Mouse (Mus musculus) midbrain, embryonic 13.5 days (tissue): Measurements from ENCODE around the gene Tk2. TPM values are rescaled to one million over a fixed set of nuclear protein-coding genes. Genes with fewer than 3 reads are reported as not detected.
"Not testable (repeated sequence)": the region's sequence is repeated elsewhere in the genome, so short reads cannot be mapped to it uniquely, and the experiment has no call there.

ENCODE experiments used
- ATAC-seq: fragments of 200-750 bp; cut with Nextera tagmentation; 2 replicates; pipeline ENCODE4 v1.8.0; 2017; ENCODE audit warnings: mild to moderate bottlenecking, moderate TSS enrichment, moderate library complexity
- H3K27ac ChIP-seq: fragments of 300-500 bp; sonication (generic); 2 replicates; pipeline ENCODE4 v1.5.1; 2015; ENCODE audit warnings: inconsistent platforms, mild to moderate bottlenecking, moderate library complexity
- H3K27me3 ChIP-seq: fragments of 300-500 bp; sonication (generic); 2 replicates; pipeline ENCODE4 v1.6.1; 2015; ENCODE audit warnings: mild to moderate bottlenecking, inconsistent platforms
- H3K36me3 ChIP-seq: fragments of 300-500 bp; sonication (generic); 2 replicates; pipeline ENCODE4 v1.6.1; 2015; ENCODE audit warnings: mild to moderate bottlenecking, inconsistent platforms
- H3K4me1 ChIP-seq: fragments of 300-500 bp; sonication (generic); replicated peaks from 2 replicates; pipeline ENCODE4 v1.6.1; 2015; ENCODE audit warnings: inconsistent platforms
- H3K4me2 ChIP-seq: fragments of 300-500 bp; sonication (generic); replicated peaks from 2 replicates; pipeline ENCODE4 v1.6.1; 2015; ENCODE audit warnings: moderate library complexity, mild to moderate bottlenecking, inconsistent platforms
- H3K4me3 ChIP-seq: fragments of 300-500 bp; sonication (generic); replicated peaks from 2 replicates; pipeline ENCODE4 v1.5.1; 2015; ENCODE audit warnings: mild to moderate bottlenecking, inconsistent platforms
- H3K9ac ChIP-seq: fragments of 300-500 bp; sonication (generic); replicated peaks from 2 replicates; pipeline ENCODE4 v1.6.1; 2015; ENCODE audit warnings: mild to moderate bottlenecking, inconsistent platforms
- H3K9me3 ChIP-seq: fragments of 300-500 bp; sonication (generic); 2 replicates; pipeline ENCODE4 v1.6.1; 2016; ENCODE audit warnings: mild to moderate bottlenecking, inconsistent platforms
- whole genome bisulfite sequencing: fragments of 180-500 bp; shearing (Covaris S2); methylation state at CpG from one replicate; pipeline ENCODE4 v1.1.7; 2015; 5-methylcytosine and 5-hydroxymethylcytosine counted together
- polyA plus RNA-seq: library from polyadenylated mRNA; unstranded; fragments of >200 nt; fragmentation: Nextera tagmentation; extraction: Ambion mirVana; gene quantifications from 2 replicates; pipeline ENCODE4 v1.2.1, GENCODE M21; 2015

The Tk2 gene
- polyA plus RNA-seq: 43.1 and 46.3 TPM in 2 replicates

- peak; percentile 94 for ATAC-seq
- Histone ChIP-seq H3K4me1 (peaks cover 26% of the 10 kb centered on the region), H3K9me3 (no peaks in the 10 kb centered on the region), H3K27ac (peak within 1 kb of the TSS; percentile 44), H3K4me2 (peak within 1 kb of the TSS; percentile 90), H3K36me3 (peaks cover 28% of the 10 kb centered on the region), H3K9ac (peak within 1 kb of the TSS; percentile 94), H3K4me3 (peak within 1 kb of the TSS; percentile 94), H3K27me3 (no peaks in the 10 kb centered on the region)
- 0% methylated on average over 27 of the region's 28 CpGs for WGBS
These were observed at the start of gene Tk2 for GRCm38 (mm10) chr8:104248276-104248675. Gene Tk2 (minus strand): TSS chr8:104248558.

DNA sequence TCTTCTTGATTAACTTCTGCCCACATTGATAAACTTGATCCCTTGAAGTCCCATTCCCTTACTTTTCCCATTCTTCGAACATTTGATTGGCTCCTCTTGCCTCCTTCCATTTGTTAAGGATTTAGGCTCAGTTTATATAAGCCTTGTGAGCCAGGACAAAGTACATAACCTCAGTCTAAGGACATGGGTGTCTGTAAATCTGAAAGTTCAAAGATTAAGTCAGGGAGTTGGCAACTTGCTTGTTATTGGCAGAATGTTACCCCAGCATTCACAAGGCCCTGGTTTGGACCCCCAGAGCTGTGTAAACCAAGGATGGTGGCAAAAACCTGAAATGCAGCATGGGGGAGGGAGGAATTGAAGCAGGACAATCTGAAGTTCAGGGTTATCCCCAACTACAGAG lies 46.0 kb upstream of the Tk2 start:
- Histone ChIP-seq H3K4me3 (no peak overlapping the region), H3K9me3 (no peaks in the 10 kb centered on the region), H3K27ac (no peak overlapping the region), H3K36me3 (no peaks in the 10 kb centered on the region), H3K9ac (no peak overlapping the region), H3K4me2 (no peak overlapping the region), H3K27me3 (no peaks in the 10 kb centered on the region), H3K4me1 (no peaks in the 10 kb centered on the region)
- no peak for ATAC-seq
- 83% methylated on average over 1 of the region's 1 CpGs for WGBS

DNA sequence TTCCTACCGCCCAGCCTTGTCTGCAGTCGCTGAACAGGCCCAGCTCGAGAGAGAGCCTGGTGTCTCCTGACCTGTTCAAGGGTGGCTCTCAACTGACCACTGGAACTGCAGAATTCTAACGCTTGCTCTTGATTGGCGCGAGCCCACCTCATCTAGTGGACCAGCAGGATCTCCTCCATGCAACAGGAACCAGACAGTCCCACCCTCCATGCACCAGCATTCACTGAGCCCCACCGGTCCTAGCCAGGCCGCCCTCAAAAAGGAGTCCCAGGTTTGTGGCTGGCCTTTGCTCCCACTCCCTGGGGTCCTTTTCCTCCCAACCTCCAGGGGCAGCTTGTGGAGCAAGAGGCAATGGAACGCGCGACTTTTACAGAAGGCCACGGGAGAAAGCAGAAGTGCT lies 44.7 kb upstream of the Tk2 start, which contains the start of gene Cmtm2a:
Gene Cmtm2a (minus strand): TSS at position 101 of the 400 bp plus-strand sequence.
- not testable (repeated sequence) for H3K36me3 ChIP-seq, H3K9ac ChIP-seq, H3K4me1 ChIP-seq, H3K4me2 ChIP-seq, H3K4me3 ChIP-seq, ATAC-seq, H3K9me3 ChIP-seq, H3K27me3 ChIP-seq, H3K27ac ChIP-seq
- WGBS: 90% methylated on average over 12 of the region's 12 CpGs

DNA sequence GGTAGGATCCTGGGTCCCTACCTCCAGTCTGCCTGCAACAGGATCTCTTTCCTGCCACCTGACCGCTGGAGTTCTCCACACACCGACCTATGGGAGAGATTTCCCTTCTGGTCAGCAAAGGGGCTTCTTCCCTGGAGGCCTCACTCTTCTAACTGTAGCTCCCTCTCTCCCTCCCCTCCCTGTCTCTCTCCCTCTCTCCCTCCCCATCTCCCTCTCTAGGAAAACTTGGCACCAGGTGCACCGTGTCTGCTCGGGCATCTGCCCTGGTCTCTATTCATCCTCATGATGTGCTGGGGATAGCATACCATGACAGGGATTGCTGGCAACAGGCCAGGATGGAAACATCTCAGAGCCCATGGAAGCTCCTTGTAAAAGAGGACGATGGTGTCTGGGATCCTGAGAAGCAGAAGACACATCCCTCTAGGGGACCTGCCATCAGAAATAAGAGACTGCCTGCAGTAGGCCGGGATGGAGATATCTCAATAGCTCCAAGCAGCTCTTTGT lies 20.6 kb upstream of the Tk2 start:
- no peak for ATAC-seq
- H3K9me3 ChIP-seq: no peaks in the 10 kb centered on the region
- H3K27me3 ChIP-seq: no peaks in the 10 kb centered on the region
- H3K4me1 ChIP-seq: no peaks in the 10 kb centered on the region
- WGBS: 90% methylated on average over 6 of the region's 6 CpGs
- no peak overlapping the region for H3K27ac ChIP-seq
- no peak overlapping the region for H3K4me2 ChIP-seq
- H3K36me3 ChIP-seq: peaks cover 9% of the 10 kb centered on the region
- H3K4me3 ChIP-seq: no peak overlapping the region
- no peak overlapping the region for H3K9ac ChIP-seq

DNA sequence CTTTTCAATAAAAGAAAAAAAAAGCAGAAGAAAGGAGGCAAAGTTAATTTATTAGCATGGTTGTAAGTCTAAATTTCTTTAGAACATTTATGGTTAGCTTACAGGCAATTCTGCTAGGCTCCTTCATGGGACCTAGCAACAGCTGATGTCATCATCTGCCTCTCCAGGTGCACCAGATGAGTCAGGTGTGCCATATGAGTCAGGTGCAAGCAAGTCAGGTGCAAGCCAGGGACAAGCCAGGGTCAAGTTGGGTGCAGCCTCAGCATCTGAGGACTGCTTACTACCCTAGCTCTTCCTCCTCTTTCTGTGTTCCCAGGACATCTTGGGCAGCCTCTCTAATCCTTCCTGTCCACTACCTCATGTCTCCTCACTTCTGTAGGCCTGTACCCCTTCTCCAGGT lies 20.0 kb upstream of the Tk2 start:
- peaks cover 15% of the 10 kb centered on the region for H3K36me3 ChIP-seq
- no peaks in the 10 kb centered on the region for H3K4me1 ChIP-seq
- H3K4me3 ChIP-seq: no peak overlapping the region
- H3K4me2 ChIP-seq: no peak overlapping the region
- no peaks in the 10 kb centered on the region for H3K9me3 ChIP-seq
- no peaks in the 10 kb centered on the region for H3K27me3 ChIP-seq
- no peak overlapping the region for H3K9ac ChIP-seq
- no peak for ATAC-seq
- no peak overlapping the region for H3K27ac ChIP-seq

DNA sequence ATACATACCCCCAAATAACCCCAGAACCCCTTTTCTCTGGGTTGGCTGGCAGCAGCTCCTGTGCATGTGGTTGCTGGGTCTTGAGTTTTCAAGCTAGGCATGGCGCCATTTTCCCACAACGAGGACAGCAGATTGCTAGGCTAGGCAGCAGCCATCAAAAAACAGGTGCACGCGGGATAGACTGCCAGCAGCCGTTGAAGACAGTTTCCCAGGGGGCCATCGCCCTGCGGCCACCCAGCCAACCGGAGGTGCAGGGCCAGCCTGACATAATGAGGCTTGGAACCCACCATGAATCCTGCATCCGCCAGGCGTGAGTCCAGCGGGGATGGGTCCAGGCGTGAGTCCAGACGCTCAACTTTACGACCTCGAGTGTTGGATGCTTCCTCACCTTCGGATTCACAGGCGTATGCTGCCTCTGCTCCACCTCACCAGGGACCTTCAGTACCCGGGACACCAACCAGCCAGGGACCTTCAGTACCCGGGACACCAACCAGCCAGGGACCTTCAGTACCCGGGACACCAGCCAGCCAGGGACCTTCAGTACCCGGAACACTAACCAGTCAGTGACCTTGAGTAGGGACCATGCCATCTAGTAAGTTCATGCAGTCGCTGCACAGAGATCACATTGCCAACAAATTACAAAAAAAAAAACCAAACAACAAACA lies 16.0 kb upstream of the Tk2 start:
- not testable (repeated sequence) for H3K27me3 ChIP-seq, H3K4me3 ChIP-seq, H3K4me1 ChIP-seq, H3K27ac ChIP-seq, H3K4me2 ChIP-seq, H3K9ac ChIP-seq, ATAC-seq, H3K9me3 ChIP-seq
- H3K36me3 ChIP-seq: peaks cover 33% of the 10 kb centered on the region
- 97% methylated on average over 22 of the region's 22 CpGs for WGBS

DNA sequence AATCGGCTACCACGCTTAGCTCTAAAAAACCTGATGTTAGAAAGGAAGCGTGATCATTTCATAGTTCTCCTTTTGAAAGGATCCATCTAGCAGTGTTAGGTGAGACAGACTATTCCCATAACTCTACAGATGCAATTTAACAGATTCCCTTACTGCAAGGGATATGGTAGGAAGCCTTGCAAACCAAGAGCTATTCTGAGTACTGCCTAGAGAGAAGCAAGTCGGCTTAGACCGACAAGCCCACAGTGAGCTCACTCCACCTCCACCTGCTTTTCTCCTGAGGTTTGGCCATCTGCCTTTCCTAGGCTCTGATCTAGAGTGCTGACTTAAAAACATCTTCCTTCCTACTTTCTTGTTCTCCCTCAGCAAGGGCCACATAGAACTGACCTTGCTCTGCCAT lies 13.4 kb upstream of the Tk2 start:
- not testable (repeated sequence) for H3K4me3 ChIP-seq, H3K27ac ChIP-seq, H3K4me2 ChIP-seq, H3K4me1 ChIP-seq, ATAC-seq, H3K9me3 ChIP-seq, H3K27me3 ChIP-seq, H3K9ac ChIP-seq
- peaks cover 53% of the 10 kb centered on the region for H3K36me3 ChIP-seq
- 94% methylated on average over 5 of the region's 5 CpGs for WGBS

DNA sequence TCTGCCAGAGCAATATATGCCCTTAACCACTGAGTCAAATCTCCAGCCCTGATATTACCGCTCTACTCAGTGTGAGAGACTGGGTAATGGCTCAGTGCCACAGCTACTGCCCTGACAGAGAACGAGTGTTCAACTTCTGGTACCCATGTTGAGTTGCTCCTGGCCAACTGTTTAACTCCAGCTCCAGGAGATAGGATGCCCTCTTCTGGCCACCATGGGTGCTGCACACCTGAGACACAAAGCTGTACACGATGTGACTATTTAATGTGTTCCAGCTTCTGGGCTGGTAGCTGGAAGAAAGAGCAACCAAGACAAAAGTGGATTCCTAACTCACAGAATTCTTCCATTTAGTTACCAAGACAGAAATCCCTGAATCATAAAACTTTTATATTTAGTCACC lies 4.7 kb upstream of the Tk2 start:
- H3K27ac ChIP-seq: no peak overlapping the region
- H3K27me3 ChIP-seq: no peaks in the 10 kb centered on the region
- WGBS: 88% methylated on average over 3 of the region's 3 CpGs
- H3K4me1 ChIP-seq: peaks cover 11% of the 10 kb centered on the region; the same call in 1 of the 2 replicates
- no peak overlapping the region for H3K4me2 ChIP-seq
- peaks cover 2% of the 10 kb centered on the region; the same call in 1 of the 2 replicates for H3K9me3 ChIP-seq
- H3K36me3 ChIP-seq: peaks cover 7% of the 10 kb centered on the region
- H3K9ac ChIP-seq: no peak overlapping the region
- H3K4me3 ChIP-seq: no peak overlapping the region
- no peak for ATAC-seq

- no peaks in the 10 kb centered on the region for H3K9me3 ChIP-seq
- H3K4me2 ChIP-seq: peak overlapping the region; percentile 74
- ATAC-seq: peak; percentile 9; the same call in 1 of the 2 replicates
- H3K27me3 ChIP-seq: no peaks in the 10 kb centered on the region
- peaks cover 26% of the 10 kb centered on the region for H3K4me1 ChIP-seq
- under 1% methylated on average over 7 of the region's 7 CpGs for WGBS
- H3K4me3 ChIP-seq: peak overlapping the region; percentile 69
- H3K36me3 ChIP-seq: no peaks in the 10 kb centered on the region
- H3K9ac ChIP-seq: peak overlapping the region; percentile 69
- H3K27ac ChIP-seq: no peak overlapping the region
These were observed 3.1 kb upstream of the Tk2 start for GRCm38 (mm10) chr8:104251461-104251860.

DNA sequence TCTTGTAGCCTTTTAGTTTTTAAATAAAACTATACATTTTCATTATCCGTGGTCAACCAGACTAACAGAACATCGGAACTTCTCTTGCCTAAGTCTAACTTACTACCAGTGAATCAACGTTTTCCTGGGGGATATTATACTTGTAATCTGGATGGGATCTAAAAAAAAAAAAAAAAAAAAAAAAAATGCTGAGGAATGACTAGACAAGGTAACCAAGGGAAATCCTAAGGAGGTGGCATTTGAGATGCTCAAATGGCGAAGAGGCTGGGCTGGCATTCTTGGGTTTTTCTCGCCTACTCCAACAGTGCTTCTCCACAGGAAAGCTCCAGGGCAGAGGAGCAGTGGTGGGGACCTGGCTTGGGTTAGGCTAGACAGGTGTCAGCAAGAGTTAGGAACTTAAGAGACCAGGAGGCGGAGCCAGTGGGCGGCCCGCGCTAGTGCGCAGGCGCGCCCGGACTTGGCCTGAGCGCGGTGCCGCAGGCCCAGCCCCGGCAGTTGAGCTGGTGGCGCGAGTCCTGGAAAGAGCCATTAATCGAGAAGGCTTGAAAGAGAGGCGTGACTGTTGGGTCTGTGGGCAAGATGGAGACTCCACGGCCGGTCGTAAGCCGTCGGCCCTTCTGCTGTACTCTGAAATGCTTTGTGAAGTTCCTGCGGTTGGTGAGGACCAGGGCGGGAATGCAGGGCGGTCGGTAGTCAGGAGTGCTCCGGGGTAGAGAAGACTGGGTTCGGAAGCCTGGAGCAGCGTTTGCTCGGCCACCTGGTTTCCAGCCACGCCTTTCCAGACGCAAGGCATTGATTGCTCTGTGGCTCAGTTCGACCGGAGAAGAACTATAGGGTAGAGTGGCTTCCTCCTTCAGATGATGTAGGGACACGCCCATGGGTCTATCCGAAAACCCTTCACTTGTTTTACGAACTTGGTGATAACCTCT lies 2.3 kb upstream of the Tk2 start, which contains the start of gene Cklf:
Gene Cklf (plus strand): TSS at position 423 of the 929 bp plus-strand sequence.
- Histone ChIP-seq H3K9ac (peak within 1 kb of the TSS; percentile 69), H3K4me1 (peaks cover 26% of the 10 kb centered on the region), H3K27ac (peak within 1 kb of the TSS; percentile 58), H3K36me3 (peaks cover 4% of the 10 kb centered on the region; the same call in 1 of the 2 replicates), H3K9me3 (no peaks in the 10 kb centered on the region), H3K4me2 (peak within 1 kb of the TSS; percentile 74), H3K4me3 (peak within 1 kb of the TSS; percentile 69), H3K27me3 (no peaks in the 10 kb centered on the region)
- WGBS: 4% methylated on average over 41 of the region's 41 CpGs
- peak; percentile 85 for ATAC-seq

DNA sequence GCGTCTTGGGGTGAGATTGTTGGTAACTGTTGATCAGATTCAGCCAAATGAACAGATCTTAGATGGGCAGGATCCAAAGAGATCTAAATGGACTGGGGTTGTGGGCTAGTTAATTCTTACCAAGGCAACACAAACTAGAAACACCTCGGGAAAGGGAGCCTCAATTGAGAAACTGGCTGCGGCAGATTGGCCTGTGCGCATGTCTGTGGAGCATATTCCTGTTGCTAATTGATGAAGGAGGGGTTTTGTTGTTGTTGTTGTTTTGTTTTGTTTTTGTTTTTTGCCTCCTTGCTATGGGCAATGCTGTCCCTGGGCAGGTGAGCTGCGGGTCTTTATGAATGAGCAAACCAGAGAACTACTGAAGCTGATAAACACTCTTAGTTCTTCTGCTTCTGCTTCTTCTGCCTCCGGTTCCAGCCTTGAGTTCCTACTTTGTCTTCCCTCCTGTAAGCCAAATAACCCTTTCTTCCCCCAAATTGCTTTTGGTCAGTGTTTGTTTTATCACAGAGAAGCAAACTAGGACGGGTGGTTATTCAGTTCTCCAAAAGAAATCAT lies 1.2 kb upstream of the Tk2 start:
- 82% methylated on average over 7 of the region's 7 CpGs for WGBS
- Histone ChIP-seq H3K27me3 (no peaks in the 10 kb centered on the region), H3K27ac (no peak overlapping the region), H3K9ac (no peak overlapping the region), H3K4me2 (no peak overlapping the region), H3K4me1 (peaks cover 26% of the 10 kb centered on the region), H3K4me3 (no peak overlapping the region), H3K36me3 (peaks cover 16% of the 10 kb centered on the region), H3K9me3 (no peaks in the 10 kb centered on the region)
- no peak for ATAC-seq

DNA sequence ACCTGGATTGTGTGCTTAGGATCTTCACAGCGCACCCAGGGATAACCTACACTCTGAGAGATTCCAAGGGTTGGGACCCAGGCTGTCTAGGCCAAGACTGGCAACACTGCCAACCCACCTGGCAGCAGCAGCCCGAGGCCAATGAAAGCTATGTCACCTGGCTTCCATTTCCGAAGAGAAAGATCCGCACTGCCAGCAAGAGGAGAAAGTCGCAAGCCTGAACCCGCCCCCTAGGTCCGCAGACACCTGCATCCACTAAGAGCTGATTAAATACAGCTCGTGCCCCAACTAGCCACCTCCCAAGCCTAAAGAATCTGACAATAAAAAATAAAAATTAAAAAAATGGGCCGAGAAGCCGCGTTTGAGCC lies 466 bp downstream of the Tk2 start:
- peak; percentile 10; the same call in 1 of the 2 replicates for ATAC-seq
- Histone ChIP-seq H3K27me3 (no peaks in the 10 kb centered on the region), H3K4me3 (peak overlapping the region; percentile 94), H3K27ac (no peak overlapping the region; the same call in 1 of the 2 replicates), H3K9me3 (no peaks in the 10 kb centered on the region), H3K9ac (peak overlapping the region; percentile 94), H3K36me3 (peaks cover 32% of the 10 kb centered on the region), H3K4me1 (peaks cover 26% of the 10 kb centered on the region), H3K4me2 (peak overlapping the region; percentile 90)
- 4% methylated on average over 11 of the region's 11 CpGs for WGBS
